Mouse (Mus musculus) retina, postnatal 1 day (tissue): ENCODE data around the gene Znrf4.

ENCODE experiments used
- DNase-seq: peaks from one replicate; pipeline ENCODE4 v3.0.0-alpha.2; 2012

Gene Znrf4

GRCm38 (mm10) chr17:56512310-56512709 lies at the start of gene Znrf4:
Gene Znrf4, minus strand, starts transcription at chr17:56512431.
- no peak for DNase-seq

- DNase-seq: no peak
Measured at GRCm38 (mm10) chr17:56561866-56562265, 49.6 kb upstream of the Znrf4 start.

GRCm38 (mm10) chr17:56560131-56560530 lies 47.9 kb upstream of the Znrf4 start:
- no peak for DNase-seq

GRCm38 (mm10) chr17:56559386-56559785 lies 47.2 kb upstream of the Znrf4 start:
- DNase-seq: no peak

- peak; percentile 85 for DNase-seq
Measured at GRCm38 (mm10) chr17:56558448-56558847, 46.2 kb upstream of the Znrf4 start.

- DNase-seq: no peak
Measured at GRCm38 (mm10) chr17:56554122-56554551, 41.9 kb upstream of the Znrf4 start, which contains the start of gene Gm20219. Gene Gm20219, minus strand, starts transcription at chr17:56554387.

- peak; percentile 72 for DNase-seq
Measured at GRCm38 (mm10) chr17:56552781-56553363, 40.6 kb upstream of the Znrf4 start.

GRCm38 (mm10) chr17:56551841-56552581 lies 39.8 kb upstream of the Znrf4 start:
- DNase-seq: no peak

- no peak for DNase-seq
Measured at GRCm38 (mm10) chr17:56550784-56551475, 38.7 kb upstream of the Znrf4 start.

GRCm38 (mm10) chr17:56548605-56549105 lies 36.4 kb upstream of the Znrf4 start:
- no peak for DNase-seq

GRCm38 (mm10) chr17:56547846-56548604 lies 35.8 kb upstream of the Znrf4 start:
- DNase-seq: no peak

- peak; percentile 69 for DNase-seq
Measured at GRCm38 (mm10) chr17:56547116-56547845, 35.0 kb upstream of the Znrf4 start.

- no peak for DNase-seq
Measured at GRCm38 (mm10) chr17:56546576-56546975, 34.3 kb upstream of the Znrf4 start.

- no peak for DNase-seq
Measured at GRCm38 (mm10) chr17:56545945-56546344, 33.7 kb upstream of the Znrf4 start.

GRCm38 (mm10) chr17:56544699-56545387 lies 32.6 kb upstream of the Znrf4 start:
- no peak for DNase-seq

GRCm38 (mm10) chr17:56543684-56544224 lies 31.5 kb upstream of the Znrf4 start:
- no peak for DNase-seq

- no peak for DNase-seq
Measured at GRCm38 (mm10) chr17:56542736-56543135, 30.5 kb upstream of the Znrf4 start.

GRCm38 (mm10) chr17:56540562-56540975 lies 28.3 kb upstream of the Znrf4 start:
- peak; percentile 50 for DNase-seq

GRCm38 (mm10) chr17:56537912-56538311 lies 25.7 kb upstream of the Znrf4 start:
- DNase-seq: peak; percentile 84

- DNase-seq: no peak
Measured at GRCm38 (mm10) chr17:56536874-56537273, 24.6 kb upstream of the Znrf4 start.

- DNase-seq: no peak
Measured at GRCm38 (mm10) chr17:56536192-56536591, 24.0 kb upstream of the Znrf4 start.
